Mouse (Mus musculus): ENCODE measurements at regions not wholly inside any gene's neighbourhood (a gene's known extent, or its start where the extent isn't known, plus 50 kb on each side); places are given as distances from the start of the nearest gene placed in this dataset.

DNA sequence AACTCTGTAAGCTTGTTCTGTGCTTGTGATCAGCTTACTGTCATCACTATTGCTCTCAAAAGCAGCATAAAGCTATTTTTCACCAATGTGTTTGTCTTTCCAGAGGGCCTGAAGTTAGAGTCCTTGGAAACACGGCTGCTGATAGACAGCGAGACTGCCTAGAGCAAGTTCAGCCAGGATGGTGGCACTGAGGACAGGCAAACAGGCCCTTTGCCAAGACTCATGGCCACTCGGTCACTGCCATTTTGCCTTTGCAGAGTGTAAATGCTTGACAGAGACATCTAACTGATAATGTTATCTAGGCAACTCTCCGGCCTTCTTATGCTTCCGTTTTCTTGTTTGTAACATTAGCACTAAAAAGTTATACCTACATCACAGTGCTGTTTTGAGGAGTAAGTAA, 280.3 kb upstream of the Smim15 start:
- Histone ChIP-seq H3K4me1 (ENCODE audit: control insufficient read depth, insufficient read depth, low read length) (peaks cover 7% of the 10 kb centered on the region; the same call in 1 of the 2 replicates), H3K27ac (ENCODE audit: insufficient read depth, low read length) (no peak overlapping the region), H3K4me3 (ENCODE audit: insufficient read depth, low read length) (no peak overlapping the region)
- TF ChIP-seq CTCF (IDR thresholded peaks at IDR 0.05; ENCODE audit: extremely low read depth, insufficient read depth, low read length) (no peak), POLR2A (IDR thresholded peaks at IDR 0.05; ENCODE audit: extremely low read depth, insufficient read depth, low read length) (no peak)

DNA sequence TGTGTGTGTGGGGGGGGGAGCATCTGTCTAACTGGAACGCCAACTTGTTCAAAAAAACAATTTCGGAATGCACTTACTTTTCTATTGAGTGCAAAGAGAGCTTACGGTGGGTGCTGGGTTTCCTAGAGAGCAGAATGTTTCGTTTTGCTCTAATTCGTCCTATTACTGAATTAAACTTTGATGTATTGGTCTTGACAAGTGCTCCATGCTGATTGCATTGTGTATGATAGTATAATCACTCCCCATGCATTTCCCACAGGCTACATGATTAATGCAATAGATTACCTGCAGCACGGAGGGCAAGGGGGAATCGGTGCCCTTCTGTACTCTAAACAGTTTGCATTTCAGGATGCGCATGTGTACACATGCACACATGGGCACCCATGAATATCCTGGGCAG, 283.7 kb upstream of the Smim15 start:
- no peak overlapping the region for H3K27ac ChIP-seq (ENCODE audit: insufficient read depth, low read length)
- H3K4me3 ChIP-seq (ENCODE audit: insufficient read depth, low read length): no peak overlapping the region
- 0 out of 2 replicates have a peak, but pooled peaks cover under 1% of the 10 kb centered on the region for H3K4me1 ChIP-seq (ENCODE audit: control insufficient read depth, insufficient read depth, low read length)
- TF ChIP-seq POLR2A (IDR thresholded peaks at IDR 0.05; ENCODE audit: extremely low read depth, insufficient read depth, low read length) (no peak), CTCF (IDR thresholded peaks at IDR 0.05; ENCODE audit: extremely low read depth, insufficient read depth, low read length) (no peak)

DNA sequence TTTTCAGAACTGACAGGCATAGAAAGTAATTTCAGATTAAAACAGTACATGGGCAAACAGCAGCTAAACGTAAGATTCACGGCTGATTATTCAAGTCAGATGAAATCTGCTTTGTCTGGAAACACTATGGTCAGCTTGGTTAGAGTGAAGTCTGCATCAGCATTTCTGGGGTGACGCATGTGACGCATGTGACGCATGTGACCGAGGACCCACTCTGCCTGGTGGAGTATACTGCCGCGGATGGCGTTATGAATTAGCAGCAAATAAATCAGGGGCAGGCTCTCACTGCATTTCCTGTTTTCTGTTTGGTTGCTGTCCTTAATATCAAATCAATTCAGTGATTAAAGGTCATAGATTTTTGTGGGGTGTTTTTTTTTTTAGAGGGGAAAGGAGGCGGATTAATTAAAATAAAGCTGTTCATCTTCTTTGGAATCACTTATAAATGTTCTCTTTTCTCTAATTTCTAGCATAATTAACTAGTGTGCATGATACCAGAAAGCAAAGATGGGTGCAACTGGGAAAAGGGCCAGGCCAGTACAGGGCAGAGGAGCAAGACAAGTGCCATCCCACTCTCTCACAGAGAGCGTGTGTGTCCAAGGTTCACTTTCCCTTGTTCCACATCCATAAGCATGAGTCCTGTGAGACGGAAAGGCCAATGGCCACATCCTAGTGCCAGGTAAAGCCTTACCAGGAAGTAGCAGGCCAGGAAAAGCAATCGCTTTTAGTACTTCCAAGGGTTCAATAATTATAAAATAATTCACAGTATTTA, 285.7 kb upstream of the Smim15 start:
- Histone ChIP-seq H3K4me1 (ENCODE audit: control insufficient read depth, insufficient read depth, low read length) (no peaks in the 10 kb centered on the region), H3K4me3 (ENCODE audit: insufficient read depth, low read length) (no peak overlapping the region), H3K27ac (ENCODE audit: insufficient read depth, low read length) (no peak overlapping the region)
- TF ChIP-seq CTCF (IDR thresholded peaks at IDR 0.05; ENCODE audit: extremely low read depth, insufficient read depth, low read length) (no peak), POLR2A (IDR thresholded peaks at IDR 0.05; ENCODE audit: extremely low read depth, insufficient read depth, low read length) (no peak)

DNA sequence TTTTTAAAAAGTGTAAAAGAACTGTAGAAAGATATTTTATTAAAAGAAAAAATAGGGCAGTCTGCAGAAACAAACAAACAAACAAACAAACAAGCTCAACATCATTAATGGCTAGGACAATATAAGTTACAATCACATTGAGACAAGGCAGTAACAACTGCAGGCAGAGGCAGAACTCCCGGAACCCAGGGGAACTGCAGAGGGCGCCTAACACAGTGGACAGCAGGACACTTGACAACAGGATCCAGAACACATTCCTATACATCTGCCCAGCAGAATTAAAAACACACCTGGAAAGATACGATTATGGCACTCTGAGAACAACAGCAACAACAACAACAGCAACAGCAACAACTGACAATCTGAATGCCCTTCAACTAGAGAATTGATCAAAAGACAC, 291.5 kb upstream of the Smim15 start:
- Histone ChIP-seq H3K27ac (ENCODE audit: insufficient read depth, low read length) (no peak overlapping the region), H3K4me3 (ENCODE audit: insufficient read depth, low read length) (no peak overlapping the region), H3K4me1 (ENCODE audit: control insufficient read depth, insufficient read depth, low read length) (no peaks in the 10 kb centered on the region)
- TF ChIP-seq CTCF (IDR thresholded peaks at IDR 0.05; ENCODE audit: extremely low read depth, insufficient read depth, low read length): no peak
- TF ChIP-seq POLR2A (IDR thresholded peaks at IDR 0.05; ENCODE audit: extremely low read depth, insufficient read depth, low read length): no peak

DNA sequence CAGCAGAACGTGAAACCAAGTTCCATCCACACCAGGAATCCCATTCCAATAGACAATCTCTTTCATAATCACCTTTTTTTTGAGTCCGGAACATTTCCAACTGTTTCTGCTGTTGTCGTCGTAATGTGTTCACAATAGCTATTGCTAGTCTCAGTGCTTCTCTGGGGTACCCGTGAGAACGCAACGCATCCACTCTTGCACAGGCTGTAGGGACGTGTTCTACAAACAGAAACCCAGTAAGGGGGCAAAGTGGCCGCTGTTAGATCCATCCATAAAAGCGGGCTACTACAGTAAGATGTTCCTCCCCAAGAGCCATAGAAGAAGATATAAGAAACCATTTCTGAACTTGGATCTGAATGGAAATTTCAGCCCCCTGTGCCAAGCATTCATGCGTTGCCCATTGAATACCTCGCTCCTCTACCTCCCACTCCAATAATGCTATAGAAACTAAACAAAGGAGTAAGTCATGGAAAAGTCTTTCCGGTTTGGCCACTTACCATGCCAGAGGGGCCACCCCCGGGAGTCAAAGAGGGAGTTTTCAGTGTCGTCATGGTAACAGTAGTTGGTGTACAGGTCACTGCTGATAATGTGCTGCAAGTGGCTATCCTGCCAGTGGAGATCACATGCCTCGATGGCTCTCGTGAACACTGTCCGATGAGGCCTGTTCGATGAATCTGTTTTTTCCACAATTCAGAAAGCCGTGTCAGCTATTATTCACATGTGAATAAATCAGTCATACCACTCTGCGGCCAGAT, 300.6 kb upstream of the Smim15 start:
- H3K4me1 ChIP-seq (ENCODE audit: control insufficient read depth, insufficient read depth, low read length): no peaks in the 10 kb centered on the region; the same call in 1 of the 2 replicates
- H3K27ac ChIP-seq (ENCODE audit: insufficient read depth, low read length): no peak overlapping the region
- H3K4me3 ChIP-seq (ENCODE audit: insufficient read depth, low read length): no peak overlapping the region
- no peak for TF ChIP-seq CTCF (IDR thresholded peaks at IDR 0.05; ENCODE audit: extremely low read depth, insufficient read depth, low read length)
- TF ChIP-seq POLR2A (IDR thresholded peaks at IDR 0.05; ENCODE audit: extremely low read depth, insufficient read depth, low read length): no peak

DNA sequence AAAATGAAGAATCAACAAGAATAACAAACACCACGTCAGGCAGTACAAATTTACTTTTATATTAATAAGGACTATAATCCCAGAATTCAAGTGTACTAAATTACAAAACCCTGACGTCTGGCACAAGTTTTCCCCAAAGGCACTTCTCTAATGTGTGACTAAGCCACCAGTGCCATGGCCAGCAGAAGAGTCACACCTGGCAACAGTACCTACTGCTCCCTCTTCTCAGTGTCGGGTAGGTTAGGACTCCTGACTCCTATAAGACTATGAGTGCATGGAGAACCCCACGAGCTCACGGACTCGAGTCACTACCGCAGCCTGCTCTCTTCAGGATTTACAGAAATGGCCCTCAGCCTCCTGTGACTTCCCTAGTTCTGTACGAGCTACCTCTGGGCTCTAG, 307.7 kb upstream of the Smim15 start:
- TF ChIP-seq CTCF (IDR thresholded peaks at IDR 0.05; ENCODE audit: extremely low read depth, insufficient read depth, low read length) (no peak), POLR2A (IDR thresholded peaks at IDR 0.05; ENCODE audit: extremely low read depth, insufficient read depth, low read length) (no peak)

DNA sequence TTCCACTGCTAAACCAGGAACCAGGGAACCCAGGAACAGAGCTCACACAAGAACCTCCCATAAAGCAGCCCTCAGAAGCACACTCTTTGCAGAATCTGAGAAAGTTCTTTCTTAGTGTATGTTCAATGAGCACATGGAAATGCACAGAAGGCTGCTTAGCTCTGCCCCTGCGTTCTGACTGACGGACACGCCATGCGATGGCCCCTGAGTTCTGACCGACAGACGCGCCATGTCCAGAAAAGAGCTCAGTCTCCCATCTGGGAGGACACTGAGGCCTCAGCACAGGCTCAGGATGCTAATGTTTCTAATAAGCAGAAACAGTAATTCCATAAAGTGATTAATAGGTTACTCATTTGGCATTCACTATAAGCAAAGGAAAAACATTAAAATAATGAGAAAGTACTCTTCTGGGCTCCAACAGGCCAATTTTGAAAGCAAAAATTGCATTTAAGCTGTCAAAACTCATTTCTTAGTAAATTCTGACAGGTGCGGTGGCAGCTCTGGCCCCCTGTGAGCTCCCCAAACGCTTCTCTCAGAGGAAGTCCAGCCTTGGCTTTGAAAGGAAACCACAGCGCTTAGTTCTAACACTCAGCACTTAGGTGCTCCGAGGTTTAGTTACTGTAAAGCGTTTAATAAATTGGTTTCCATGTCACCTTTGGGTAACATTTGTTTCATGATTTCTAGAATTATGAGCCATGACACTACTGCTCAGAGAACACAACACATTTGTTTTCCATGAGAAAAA, 309.9 kb upstream of the Smim15 start:
- Histone ChIP-seq H3K4me3 (ENCODE audit: insufficient read depth, low read length) (no peak overlapping the region), H3K27ac (ENCODE audit: insufficient read depth, low read length) (no peak overlapping the region), H3K4me1 (ENCODE audit: control insufficient read depth, insufficient read depth, low read length) (no peaks in the 10 kb centered on the region)
- no peak for TF ChIP-seq CTCF (IDR thresholded peaks at IDR 0.05; ENCODE audit: extremely low read depth, insufficient read depth, low read length)
- TF ChIP-seq POLR2A (IDR thresholded peaks at IDR 0.05; ENCODE audit: extremely low read depth, insufficient read depth, low read length): no peak

More for the DNA sequence above, 307.7 kb upstream of the Smim15 start:
- no peak overlapping the region for H3K27ac ChIP-seq (ENCODE audit: insufficient read depth, low read length)
- H3K4me1 ChIP-seq (ENCODE audit: control insufficient read depth, insufficient read depth, low read length): no peaks in the 10 kb centered on the region
- no peak overlapping the region for H3K4me3 ChIP-seq (ENCODE audit: insufficient read depth, low read length)

DNA sequence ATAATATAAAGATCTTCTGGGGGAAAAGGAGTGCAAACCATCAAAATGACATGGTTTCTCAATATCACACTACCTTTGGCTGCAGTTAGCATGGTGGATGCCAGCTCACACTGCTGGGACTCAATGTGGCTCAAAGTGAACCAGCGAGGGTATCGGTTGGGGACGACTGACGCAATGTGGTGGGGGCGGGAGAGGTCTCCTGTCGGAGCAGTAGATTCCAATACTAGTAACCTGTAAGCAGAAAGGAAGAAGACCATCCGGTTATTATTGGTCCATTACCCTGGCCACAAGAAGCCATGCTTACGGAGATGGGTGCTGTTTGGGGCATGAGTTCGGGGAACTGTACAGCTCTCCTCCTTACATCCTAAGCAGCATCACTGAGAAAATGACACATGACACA, 313.3 kb upstream of the Smim15 start:
- TF ChIP-seq POLR2A (IDR thresholded peaks at IDR 0.05; ENCODE audit: extremely low read depth, insufficient read depth, low read length) (no peak), CTCF (IDR thresholded peaks at IDR 0.05; ENCODE audit: extremely low read depth, insufficient read depth, low read length) (no peak)
- Histone ChIP-seq H3K27ac (ENCODE audit: insufficient read depth, low read length) (no peak overlapping the region), H3K4me1 (ENCODE audit: control insufficient read depth, insufficient read depth, low read length) (no peaks in the 10 kb centered on the region), H3K4me3 (ENCODE audit: insufficient read depth, low read length) (no peak overlapping the region)

DNA sequence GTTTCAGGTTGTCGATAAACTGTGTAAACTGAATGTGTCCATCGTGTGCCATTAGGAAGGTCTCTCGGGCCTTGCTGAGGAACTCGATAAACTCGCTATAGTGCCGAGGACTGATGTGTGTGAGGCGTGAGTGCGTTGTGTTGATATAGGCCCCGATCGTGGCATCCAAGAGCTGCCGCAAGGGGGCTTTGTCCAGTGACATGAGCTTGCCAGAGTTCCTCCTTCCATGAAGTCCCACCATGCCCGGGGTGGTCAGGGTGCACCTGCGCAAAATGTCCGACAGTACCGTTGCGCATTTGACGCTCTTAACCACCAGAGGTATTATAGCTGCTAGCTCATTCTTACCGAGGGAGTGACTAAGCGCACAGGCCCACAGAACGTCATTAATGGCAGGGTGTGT, 317.8 kb upstream of the Smim15 start:
- Histone ChIP-seq H3K4me3 (ENCODE audit: insufficient read depth, low read length) (no peak overlapping the region), H3K27ac (ENCODE audit: insufficient read depth, low read length) (no peak overlapping the region), H3K4me1 (ENCODE audit: control insufficient read depth, insufficient read depth, low read length) (no peaks in the 10 kb centered on the region)
- TF ChIP-seq POLR2A (IDR thresholded peaks at IDR 0.05; ENCODE audit: extremely low read depth, insufficient read depth, low read length) (no peak), CTCF (IDR thresholded peaks at IDR 0.05; ENCODE audit: extremely low read depth, insufficient read depth, low read length) (no peak)

Measured in cortical plate, adult 2 months (tissue).